Mouse (Mus musculus) intestine, embryonic 14.5 days (tissue): ENCODE data around the gene Ubash3b. TPM values are rescaled to one million over a fixed set of nuclear protein-coding genes. Genes with fewer than 3 reads are reported as not detected.

Source experiments
- ATAC-seq: fragments of 200-750 bp; cut with Nextera tagmentation; replicated peaks from 2 replicates; pipeline ENCODE4 v1.8.0; 2017; ENCODE audit warnings: low read depth, moderate number of reproducible peaks, moderate TSS enrichment, moderate library complexity; ENCODE audit not compliant: low FRiP score, low TSS enrichment
- DNase-seq: peaks from one replicate; pipeline ENCODE4 v3.0.0-alpha.2; 2018; ENCODE audit warnings: low spot score
- H3K27ac ChIP-seq: fragments of 300-500 bp; sonication (generic); 2 replicates; pipeline ENCODE4 v1.5.1; 2014; ENCODE audit warnings: low read depth, mild to moderate bottlenecking, control low read depth
- H3K27me3 ChIP-seq: fragments of 300-500 bp; sonication (generic); replicated peaks from 2 replicates; pipeline ENCODE4 v1.6.1; 2014; ENCODE audit warnings: low read length, control low read depth; ENCODE audit not compliant: control insufficient read depth, insufficient read depth
- H3K36me3 ChIP-seq: fragments of 300-500 bp; sonication (generic); 2 replicates; pipeline ENCODE4 v1.6.1; 2014; ENCODE audit warnings: low read length, control low read depth; ENCODE audit not compliant: control insufficient read depth, insufficient read depth
- H3K4me1 ChIP-seq: fragments of 300-500 bp; sonication (generic); replicated peaks from 2 replicates; pipeline ENCODE4 v1.6.1; 2014; ENCODE audit warnings: low read length, control low read depth, mixed read lengths; ENCODE audit not compliant: control insufficient read depth, insufficient read depth
- H3K4me2 ChIP-seq: fragments of 300-500 bp; sonication (generic); 2 replicates; pipeline ENCODE4 v1.6.1; 2014; ENCODE audit warnings: low read length
- H3K4me3 ChIP-seq: fragments of 300-500 bp; sonication (generic); 2 replicates; pipeline ENCODE4 v1.5.1; 2014; ENCODE audit warnings: low read depth, low read length, control low read depth, mixed read lengths
- H3K9ac ChIP-seq: fragments of 300-500 bp; sonication (generic); 2 replicates; pipeline ENCODE4 v1.6.1; 2014; ENCODE audit warnings: mild to moderate bottlenecking, low read length
- H3K9me3 ChIP-seq: fragments of 300-500 bp; sonication (generic); 2 replicates; pipeline ENCODE4 v1.6.1; 2016; ENCODE audit warnings: low read length, control low read depth; ENCODE audit not compliant: control insufficient read depth
- WGBS: fragments of 180-500 bp; shearing (Covaris S2); extraction: QIAGEN DNeasy Blood & Tissue Kit; methylation state at CpG from one replicate; pipeline ENCODE4 v1.1.7; 2014; 5-methylcytosine and 5-hydroxymethylcytosine counted together
- polyA plus RNA-seq: library from polyadenylated mRNA; unstranded; fragments of >200 nt; fragmentation: Nextera tagmentation; extraction: Ambion mirVana; gene quantifications from 2 replicates; pipeline ENCODE4 v1.2.1, GENCODE M21; 2014

The Ubash3b gene
- polyA plus RNA-seq = 5.5 and 5.6 TPM in 2 replicates

- Histone ChIP-seq H3K9ac (no peak within 1 kb of the TSS), H3K9me3 (no peaks in the 10 kb centered on the region), H3K27me3 (peaks cover 6% of the 10 kb centered on the region; the same call in 1 of the 2 replicates), H3K4me3 (no peak within 1 kb of the TSS), H3K4me2 (no peak within 1 kb of the TSS), H3K36me3 (no peaks in the 10 kb centered on the region), H3K27ac (no peak within 1 kb of the TSS), H3K4me1 (no peaks in the 10 kb centered on the region; the same call in 1 of the 2 replicates)
- DNase-seq = no peak
- ATAC-seq = no peak
- 75% methylated on average over 6 of the region's 6 CpGs for WGBS
These were observed at the start of gene Ubash3b for GRCm38 (mm10) chr9:41161413-41161812. TSS of gene Ubash3b (minus strand) at chr9:41161697.

- peak overlapping the region; percentile 61 for H3K9ac ChIP-seq
These were observed 45.9 kb upstream of the Ubash3b start for GRCm38 (mm10) chr9:41207130-41208104.

GRCm38 (mm10) chr9:41206717-41207116 lies 45.2 kb upstream of the Ubash3b start:
- no peaks in the 10 kb centered on the region for H3K27me3 ChIP-seq
- peaks cover 5% of the 10 kb centered on the region; the same call in 1 of the 2 replicates for H3K4me1 ChIP-seq
- H3K27ac ChIP-seq = peak overlapping the region; percentile 96; the same call in 1 of the 2 replicates
- no peak for DNase-seq
- 84% methylated on average over 12 of the region's 12 CpGs for WGBS
- H3K4me3 ChIP-seq = no peak overlapping the region
- no peaks in the 10 kb centered on the region for H3K9me3 ChIP-seq
- no peak overlapping the region for H3K9ac ChIP-seq
- no peak for ATAC-seq
- H3K36me3 ChIP-seq = no peaks in the 10 kb centered on the region
- no peak overlapping the region for H3K4me2 ChIP-seq

More at GRCm38 (mm10) chr9:41207130-41208104, 45.9 kb upstream of the Ubash3b start:
- 8% methylated on average over 28 of the region's 28 CpGs for WGBS
- peak; percentile 93 for ATAC-seq
- Histone ChIP-seq H3K4me1 (peaks cover 9% of the 10 kb centered on the region; the same call in 1 of the 2 replicates), H3K4me2 (peak overlapping the region; percentile 63), H3K36me3 (no peaks in the 10 kb centered on the region), H3K9me3 (no peaks in the 10 kb centered on the region), H3K27me3 (no peaks in the 10 kb centered on the region), H3K27ac (peak overlapping the region; percentile 96), H3K4me3 (peak overlapping the region; percentile 52)
- DNase-seq = peak; percentile 97

GRCm38 (mm10) chr9:41205267-41205666 lies 43.8 kb upstream of the Ubash3b start:
- no peak overlapping the region for H3K4me3 ChIP-seq
- H3K27me3 ChIP-seq = no peaks in the 10 kb centered on the region
- WGBS = 73% methylated on average over 3 of the region's 3 CpGs
- DNase-seq (no peak), ATAC-seq (no peak)
- H3K27ac ChIP-seq = no peak overlapping the region
- no peaks in the 10 kb centered on the region for H3K9me3 ChIP-seq
- H3K9ac ChIP-seq = no peak overlapping the region
- no peak overlapping the region for H3K4me2 ChIP-seq
- H3K36me3 ChIP-seq = no peaks in the 10 kb centered on the region
- 0 out of 2 replicates have a peak, but pooled peaks cover 3% of the 10 kb centered on the region for H3K4me1 ChIP-seq

- H3K9ac ChIP-seq = no peak overlapping the region
- no peaks in the 10 kb centered on the region for H3K9me3 ChIP-seq
- H3K27ac ChIP-seq = no peak overlapping the region
- H3K36me3 ChIP-seq = no peaks in the 10 kb centered on the region
- no peak overlapping the region for H3K4me3 ChIP-seq
- no peaks in the 10 kb centered on the region for H3K4me1 ChIP-seq
- no peaks in the 10 kb centered on the region for H3K27me3 ChIP-seq
- DNase-seq (no peak), ATAC-seq (0 out of 2 replicates have a peak, but pooled peaks have one; percentile 36)
- 79% methylated on average over 22 of the region's 22 CpGs for WGBS
- no peak overlapping the region for H3K4me2 ChIP-seq
These were observed 38.2 kb upstream of the Ubash3b start for GRCm38 (mm10) chr9:41199456-41200252.

GRCm38 (mm10) chr9:41198501-41199265 lies 37.2 kb upstream of the Ubash3b start:
- Histone ChIP-seq H3K4me2 (no peak overlapping the region), H3K27ac (no peak overlapping the region), H3K27me3 (no peaks in the 10 kb centered on the region), H3K9me3 (no peaks in the 10 kb centered on the region), H3K9ac (no peak overlapping the region), H3K4me3 (no peak overlapping the region), H3K36me3 (no peaks in the 10 kb centered on the region), H3K4me1 (no peaks in the 10 kb centered on the region)
- ATAC-seq (no peak), DNase-seq (no peak)
- WGBS = 74% methylated on average over 12 of the region's 12 CpGs

GRCm38 (mm10) chr9:41195742-41196311 lies 34.3 kb upstream of the Ubash3b start:
- H3K27me3 ChIP-seq = no peaks in the 10 kb centered on the region
- no peaks in the 10 kb centered on the region for H3K4me1 ChIP-seq
- H3K27ac ChIP-seq = no peak overlapping the region
- no peak for ATAC-seq
- WGBS = 85% methylated on average over 10 of the region's 10 CpGs
- H3K9me3 ChIP-seq = no peaks in the 10 kb centered on the region
- H3K9ac ChIP-seq = no peak overlapping the region
- no peak overlapping the region for H3K4me3 ChIP-seq
- H3K36me3 ChIP-seq = no peaks in the 10 kb centered on the region
- no peak overlapping the region for H3K4me2 ChIP-seq
- no peak for DNase-seq
